Comparison of ENCODE assay signal across 8 mouse cellular contexts in the genomic region with DNA sequence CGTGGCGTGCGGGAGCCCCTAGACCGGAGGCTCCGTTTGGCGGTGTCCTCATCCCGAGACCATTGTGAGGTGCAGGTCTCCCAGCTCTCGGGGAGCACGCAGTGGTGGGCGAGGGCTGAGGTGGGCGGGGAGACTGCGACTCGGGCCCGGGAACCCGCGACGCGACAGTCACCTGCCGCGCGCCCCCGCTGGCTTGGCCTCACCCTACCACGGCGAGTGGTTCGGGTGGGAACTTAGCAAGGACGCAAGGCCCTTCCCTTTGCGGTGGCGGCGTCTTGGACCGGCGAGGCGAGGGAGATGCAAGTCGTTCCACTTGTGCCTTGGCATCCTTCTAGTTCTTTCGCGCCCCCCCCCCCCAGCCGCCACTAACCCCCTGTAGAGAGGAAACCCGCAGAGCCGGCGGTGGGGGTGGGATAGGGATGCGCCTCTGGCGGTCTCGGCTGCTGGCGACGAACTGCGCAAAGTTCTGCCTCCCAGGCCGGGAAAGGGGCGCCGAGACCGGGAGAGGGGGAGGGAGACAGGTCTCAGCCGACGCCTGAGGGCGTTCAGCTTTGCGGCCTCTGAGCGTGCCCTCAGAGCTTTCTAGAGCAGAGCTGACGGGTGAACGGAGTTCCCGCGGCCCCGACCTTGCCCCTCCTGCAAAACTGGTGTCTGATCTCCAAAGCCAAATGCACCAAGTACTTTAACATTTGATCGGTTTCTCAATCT. TPM values are rescaled to one million over a fixed set of nuclear protein-coding genes. Genes with fewer than 3 reads are reported as not detected.
DNase-seq lines count a peak whose midpoint lies in the region; ATAC-seq and TF ChIP-seq lines count a peak whose summit lies in the region.

No protein-coding gene starts in this region.

- in situ Hi-C loops in Patski (cut with MboI; ENCODE audit: low pct_unique_long_range_greater_than_20kb): no loop called here

- CTCF ChIA-PET in Patski (lab: Charles Lee): interaction anchor here (1.1 to 1.3 kb wide), 2 partner anchors 25 to 26 kb away, joined by 3 to 4 read pairs; no protein-coding TSS in a partner anchor

- H3K4me2 ChIP-seq in hindbrain, embryonic 15.5 days: peak overlapping the region; percentile 72

- ATAC-seq in Patski: peak; percentile 41
- ATAC-seq in hindbrain, embryonic 15.5 days (ENCODE audit: low FRiP score, low read depth): peak; percentile 0; the same call in 1 of the 2 replicates
- peak; percentile 26 for ATAC-seq in megakaryocyte-erythroid progenitor cell, adult 5-6 weeks (replicated peaks; ENCODE audit: low FRiP score, low TSS enrichment, poor library complexity, severe bottlenecking)

- WGBS in hindbrain, embryonic 15.5 days: under 1% methylated on average over 56 of the region's 60 CpGs

- H3K27me3 ChIP-seq in Patski: no peaks in the 10 kb centered on the region
- H3K27me3 ChIP-seq in hindbrain, embryonic 15.5 days: no peaks in the 10 kb centered on the region

- H3K4me3 ChIP-seq in hindbrain, embryonic 15.5 days: peak overlapping the region; percentile 82

- POLR2A ChIA-PET in Patski (lab: Charles Lee): interaction anchor here (1.6 kb wide), 1 partner anchor 164 kb away, joined by 3 read pairs; no protein-coding TSS in a partner anchor

- no peaks in the 10 kb centered on the region for H3K9me3 ChIP-seq in hindbrain, embryonic 15.5 days

- H3K36me3 ChIP-seq in hindbrain, embryonic 15.5 days: no peaks in the 10 kb centered on the region

- DNase-seq in Patski (ENCODE audit: low read depth, low spot score): no peak
- DNase-seq in c-Kit-positive CD71-positive TER-119-negative erythroid progenitor cells, embryonic 14.5 days (ENCODE audit: low read depth): peak; percentile 23
- DNase-seq in forelimb bud, embryonic 11.5 days (ENCODE audit: low read depth, low spot score): peak; percentile 51
- DNase-seq in left cerebral cortex, postnatal 36 days (ENCODE audit: low spot score in 2 of 2): peak; percentile 68 to 72
- DNase-seq in right cerebral cortex, postnatal 25 days: peak; percentile 73
- peak; percentile 65 for DNase-seq in yolk sac, embryonic 10.5 days (ENCODE audit: low spot score)

- peaks cover 20% of the 10 kb centered on the region for H3K4me1 ChIP-seq in hindbrain, embryonic 15.5 days (replicated peaks)

- peak overlapping the region; percentile 94 for H3K27ac ChIP-seq in hindbrain, embryonic 15.5 days (replicated peaks)

- H3K9ac ChIP-seq in hindbrain, embryonic 15.5 days: peak overlapping the region; percentile 83

- intact Hi-C loops in left cerebral cortex, postnatal 36 days (cut with DNase I): loop anchor here (1.0 to 2.0 kb wide), 3 partner anchors 48 to 166 kb away; a partner anchor contains a TSS

- TF ChIP-seq CTCF in Patski (IDR thresholded peaks at IDR 0.05): no peak

RNA-seq across cellular contexts. Expression of a gene that starts 0.6 kb away (rescaled TPM):
- 32.0 TPM for polyA plus RNA-seq in Patski (2021)
- polyA plus RNA-seq in hindbrain, embryonic 15.5 days (2015; fragmentation: Nextera tagmentation; extraction: Ambion mirVana): 101 and 109 TPM in 2 replicates
- total RNA-seq in left cerebral cortex, postnatal 36 days (2021): 10 to 100 TPM; 83.6 to 97.7 TPM
- 25.1 and 28.9 TPM in 2 replicates for total RNA-seq in megakaryocyte-erythroid progenitor cell, adult 5-6 weeks (2014; fragmentation: Nextera tagmentation)
- total RNA-seq in megakaryocyte-erythroid progenitor cell, adult 5-6 weeks (2017): 45.1 and 46.6 TPM in 2 replicates

RNA-seq across cellular contexts. Expression of a gene that starts 47.8 kb away (rescaled TPM):
- 21.9 TPM for polyA plus RNA-seq in Patski (2021)
- polyA plus RNA-seq in hindbrain, embryonic 15.5 days (2015; fragmentation: Nextera tagmentation; extraction: Ambion mirVana): 11.1 and 12.1 TPM in 2 replicates
- 1 to 10 TPM; 7.9 to 8.6 TPM for total RNA-seq in left cerebral cortex, postnatal 36 days (2021)
- 19.1 and 25.5 TPM in 2 replicates for total RNA-seq in megakaryocyte-erythroid progenitor cell, adult 5-6 weeks (2014; fragmentation: Nextera tagmentation)
- total RNA-seq in megakaryocyte-erythroid progenitor cell, adult 5-6 weeks (2017): 12.3 and 15.4 TPM in 2 replicates

RNA-seq across cellular contexts. Expression of a gene that starts 51.3 kb away (rescaled TPM):
- 4.9 TPM for polyA plus RNA-seq in Patski (2021)
- 3.6 and 4.2 TPM in 2 replicates for polyA plus RNA-seq in hindbrain, embryonic 15.5 days (2015; fragmentation: Nextera tagmentation; extraction: Ambion mirVana)
- 1 to 10 TPM in 1 of 2 experiments, not detected in 1; 1.8 TPM for total RNA-seq in left cerebral cortex, postnatal 36 days (2021)
- not detected in 2 replicates for total RNA-seq in megakaryocyte-erythroid progenitor cell, adult 5-6 weeks (2014; fragmentation: Nextera tagmentation)
- total RNA-seq in megakaryocyte-erythroid progenitor cell, adult 5-6 weeks (2017): not detected in 2 replicates
